Mouse (Mus musculus) ovary, postnatal 36 days (tissue): Measurements from ENCODE around the gene Adgrg1.

Source experiments
- DNase-seq: peaks from one replicate; pipeline ENCODE4 v3.0.0; 2022; ENCODE audit warnings: low spot score, mixed read lengths

The Adgrg1 gene

GRCm38 (mm10) chr8:94974467-94975165 is at the start of gene Adgrg1:
Adgrg1 (plus strand) TSS chr8:94974751.
- DNase-seq, result no peak

DNA sequence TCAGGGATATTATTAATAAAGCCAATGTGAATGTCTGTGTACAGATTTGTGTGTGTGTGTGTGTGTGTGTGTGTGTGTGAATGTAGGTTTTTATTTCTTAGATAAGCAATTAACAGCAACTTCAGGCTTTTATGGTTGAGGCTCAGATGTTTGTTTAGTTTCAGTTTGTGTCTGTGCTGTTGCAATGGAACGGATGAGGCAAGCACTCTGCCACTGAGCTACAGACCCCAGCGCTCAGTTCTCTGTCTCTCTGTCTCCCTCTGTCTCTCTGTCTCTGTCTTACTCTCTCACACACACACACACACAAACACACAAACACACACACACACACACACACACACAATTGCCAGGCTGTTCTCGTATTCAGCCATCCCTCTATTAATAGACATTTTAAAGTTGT is 46.3 kb upstream of the Adgrg1 start:
- DNase-seq, result no peak

- DNase-seq, result no peak
These were observed 40.6 kb upstream of the Adgrg1 start for GRCm38 (mm10) chr8:94933918-94934317.

- DNase-seq, result no peak
These were observed 39.4 kb upstream of the Adgrg1 start for GRCm38 (mm10) chr8:94935172-94935571.

- DNase-seq, result peak; percentile 52
These were observed 32.0 kb upstream of the Adgrg1 start for GRCm38 (mm10) chr8:94942566-94942965.

DNA sequence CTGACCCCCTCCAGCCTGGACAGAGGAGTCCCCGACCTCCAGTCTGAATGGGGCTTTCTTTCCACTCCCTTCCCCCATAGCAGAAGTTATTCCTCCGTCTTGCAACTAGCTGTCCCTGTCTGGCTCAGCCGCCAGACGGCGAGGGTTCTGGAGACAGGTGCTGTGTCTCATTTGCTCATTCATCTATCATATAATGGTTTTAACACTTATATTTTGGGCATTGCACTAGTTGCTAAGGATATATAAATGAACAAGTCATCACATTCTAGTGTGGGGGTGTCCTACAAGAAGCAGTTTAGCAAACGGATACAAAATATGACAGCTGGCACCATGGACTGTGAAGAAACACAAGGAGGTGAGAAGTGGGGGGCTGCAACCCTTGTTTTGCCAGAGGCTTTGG is 29.4 kb upstream of the Adgrg1 start:
- no peak for DNase-seq

DNA sequence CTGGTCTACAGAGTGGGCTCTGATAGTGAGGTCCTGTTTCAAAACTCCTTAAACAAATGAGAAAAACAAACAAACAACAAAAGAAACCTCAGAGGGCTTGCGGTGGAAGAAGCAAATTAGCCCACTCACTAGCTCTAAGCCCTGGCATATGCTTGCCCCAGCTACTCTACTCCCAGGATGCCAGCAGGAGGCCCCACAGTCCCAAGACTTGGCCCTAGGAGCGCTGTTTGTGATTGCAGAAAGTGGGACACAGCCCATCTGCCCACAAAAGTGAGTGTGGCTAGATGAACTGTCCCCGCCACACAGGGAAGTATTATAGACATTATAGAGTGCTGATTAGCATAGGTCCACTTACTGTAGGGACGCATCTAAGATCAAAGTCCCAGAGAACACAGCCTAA is 26.1 kb upstream of the Adgrg1 start:
- no peak for DNase-seq

- DNase-seq, result no peak
These were observed 25.5 kb upstream of the Adgrg1 start for GRCm38 (mm10) chr8:94949010-94949409.

- DNase-seq, result peak; percentile 63
These were observed 24.5 kb upstream of the Adgrg1 start for GRCm38 (mm10) chr8:94950046-94950445.

- DNase-seq, result no peak
These were observed 24.1 kb upstream of the Adgrg1 start for GRCm38 (mm10) chr8:94950458-94950857.

GRCm38 (mm10) chr8:94952086-94952485 is 22.5 kb upstream of the Adgrg1 start:
- no peak for DNase-seq

DNA sequence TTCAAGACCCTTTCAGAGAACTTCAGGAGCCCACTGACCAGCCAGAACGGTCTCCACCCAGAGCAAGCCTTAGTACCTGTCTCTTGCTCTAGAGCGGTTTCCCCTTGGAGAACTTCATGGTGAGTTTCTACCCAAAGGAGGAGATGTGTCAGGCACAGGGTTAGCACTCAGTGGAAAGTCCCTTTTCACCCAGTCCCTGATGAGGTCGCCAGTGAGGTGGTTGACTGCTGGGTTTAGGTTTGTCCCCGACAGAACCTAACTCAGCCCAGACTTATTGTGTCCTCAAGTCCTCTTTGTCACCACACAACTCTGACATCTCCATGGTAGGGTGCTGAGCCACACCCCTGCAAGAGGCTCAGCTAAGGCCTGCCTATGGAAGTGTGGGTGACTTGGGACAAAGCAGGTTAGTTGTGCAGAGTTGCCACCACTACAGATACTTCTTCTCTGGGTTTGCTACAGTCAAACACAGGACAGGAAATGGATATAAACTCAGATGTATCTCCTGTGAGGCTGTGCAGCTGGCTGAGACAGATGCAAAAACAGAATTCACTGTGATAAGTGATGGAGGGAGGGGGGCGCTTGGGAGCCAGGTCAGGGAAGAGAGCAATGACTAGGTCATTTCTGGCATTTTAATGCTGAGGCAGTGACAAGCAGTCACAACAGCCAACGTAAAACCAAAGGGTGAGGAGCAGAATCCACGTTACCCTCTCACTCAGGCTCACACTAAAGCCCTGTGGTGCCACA is 20.8 kb upstream of the Adgrg1 start:
- DNase-seq, result no peak

GRCm38 (mm10) chr8:94954368-94954737 is 20.2 kb upstream of the Adgrg1 start:
- no peak for DNase-seq

DNA sequence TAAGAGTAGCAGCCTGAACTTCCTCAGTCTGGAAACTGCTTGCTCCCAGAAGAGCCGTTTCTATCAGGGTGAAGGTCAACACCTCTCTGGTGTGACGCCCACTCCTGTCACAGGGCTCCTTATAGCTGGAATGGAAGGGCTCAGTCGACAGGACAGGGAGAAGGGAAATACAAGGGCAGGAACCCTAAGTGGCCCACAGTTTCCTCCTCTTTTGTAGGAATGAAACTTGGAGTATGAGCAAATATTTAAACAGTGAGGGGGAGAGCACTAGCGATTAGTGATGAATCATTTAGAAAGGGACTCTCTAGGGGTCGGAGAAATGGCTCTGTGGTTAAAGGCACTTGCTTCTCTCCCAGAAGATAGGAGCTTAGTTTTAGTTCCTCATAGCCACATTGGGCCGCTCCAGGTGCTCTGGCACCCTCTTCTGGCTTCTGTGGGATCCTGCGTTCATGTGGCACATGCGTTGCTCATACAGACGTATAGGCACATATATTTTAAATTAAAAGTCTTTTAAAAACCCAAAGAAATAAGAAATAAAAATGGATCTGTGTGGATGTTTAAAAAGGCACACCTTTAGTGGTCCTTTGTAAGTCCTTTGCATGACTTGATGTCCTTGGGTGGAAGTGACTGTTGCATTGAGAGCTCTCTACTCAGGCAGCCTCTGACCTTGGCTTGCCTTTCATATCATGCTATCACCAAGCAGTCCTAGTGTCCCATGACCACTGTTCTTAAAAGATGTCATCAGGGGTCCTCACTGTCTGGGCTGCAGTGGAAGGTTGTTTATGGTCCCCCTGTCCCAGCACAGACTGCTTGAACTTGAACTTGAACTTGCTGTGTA is 19.4 kb upstream of the Adgrg1 start:
- DNase-seq, result peak; percentile 34

DNA sequence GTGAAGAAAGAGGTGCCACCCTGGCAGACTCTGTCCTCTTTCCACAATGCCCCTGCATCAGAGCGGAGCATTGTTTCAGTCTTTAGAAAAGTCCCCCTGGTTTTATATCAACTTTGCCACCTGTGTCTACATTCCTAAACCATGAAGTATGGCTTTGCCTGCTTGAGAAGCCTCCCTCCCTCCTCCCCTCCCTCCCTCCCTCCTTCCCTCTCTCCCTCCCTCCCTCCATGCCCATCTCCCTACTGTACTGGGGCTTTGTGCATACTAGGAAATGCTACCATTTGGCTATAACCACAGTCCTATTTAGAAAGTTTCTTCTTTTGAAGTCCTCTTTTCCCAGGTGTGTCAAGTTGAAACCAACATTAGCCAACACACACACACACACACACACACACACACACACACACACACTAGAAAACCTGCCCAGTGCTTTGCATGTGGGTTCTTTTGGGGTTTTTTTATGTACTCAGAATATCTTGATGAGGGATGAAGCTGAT is 18.4 kb upstream of the Adgrg1 start:
- DNase-seq, result no peak

- no peak for DNase-seq
These were observed 12.3 kb upstream of the Adgrg1 start for GRCm38 (mm10) chr8:94962201-94962600.

GRCm38 (mm10) chr8:94964828-94965227 is 9.7 kb upstream of the Adgrg1 start:
- DNase-seq, result no peak

GRCm38 (mm10) chr8:94966578-94966977 is 8.0 kb upstream of the Adgrg1 start:
- DNase-seq, result no peak

DNA sequence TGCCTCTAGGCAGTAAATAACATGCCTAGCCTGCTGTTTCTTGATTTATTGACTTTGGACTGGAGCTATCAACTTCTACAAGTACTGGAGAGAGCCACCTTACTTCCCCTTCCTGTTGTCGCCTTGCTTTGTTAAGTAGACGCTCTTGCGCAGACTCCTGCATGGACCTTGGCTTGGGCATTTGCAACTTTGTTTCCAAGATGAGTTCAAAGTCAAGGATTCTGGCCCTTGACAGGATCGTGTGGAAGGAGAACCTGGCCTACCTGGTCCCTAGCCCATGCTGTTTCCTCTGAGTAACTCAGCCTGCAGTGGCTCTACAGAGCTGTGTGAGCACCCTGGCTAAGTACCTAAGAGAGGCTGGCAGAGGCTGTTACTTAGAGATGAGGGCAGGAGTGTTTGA is 7.5 kb upstream of the Adgrg1 start:
- DNase-seq, result no peak

- DNase-seq, result no peak
These were observed 7.0 kb upstream of the Adgrg1 start for GRCm38 (mm10) chr8:94967554-94967953.

GRCm38 (mm10) chr8:94973270-94973669 is 1.3 kb upstream of the Adgrg1 start:
- DNase-seq, result no peak

GRCm38 (mm10) chr8:94973786-94974185 is 765 bp upstream of the Adgrg1 start:
- no peak for DNase-seq
